Mouse (Mus musculus) forebrain, embryonic 12.5 days (tissue): ENCODE data around the gene Syngr4. TPM values are rescaled to one million over a fixed set of nuclear protein-coding genes. Genes with fewer than 3 reads are reported as not detected.

Source experiments
- ATAC-seq: fragments of 200-750 bp; cut with Nextera tagmentation; 2 replicates; pipeline ENCODE4 v1.8.0; 2017; ENCODE audit warnings: moderate TSS enrichment; ENCODE audit not compliant: low FRiP score
- H3K27ac ChIP-seq: fragments of 300-500 bp; sonication (generic); 2 replicates; pipeline ENCODE4 v1.5.1; 2016; ENCODE audit warnings: mild to moderate bottlenecking
- H3K27me3 ChIP-seq: fragments of 300-500 bp; sonication (generic); 2 replicates; pipeline ENCODE4 v1.6.1; 2016; ENCODE audit warnings: mild to moderate bottlenecking
- H3K36me3 ChIP-seq: fragments of 300-500 bp; sonication (generic); replicated peaks from 2 replicates; pipeline ENCODE4 v1.6.1; 2016; ENCODE audit warnings: mild to moderate bottlenecking
- H3K4me1 ChIP-seq: fragments of 300-500 bp; sonication (generic); 2 replicates; pipeline ENCODE4 v1.6.1; 2016
- H3K4me2 ChIP-seq: fragments of 300-500 bp; sonication (generic); 2 replicates; pipeline ENCODE4 v1.6.1; 2016; ENCODE audit warnings: mild to moderate bottlenecking, moderate library complexity
- H3K4me3 ChIP-seq: fragments of 300-500 bp; sonication (generic); replicated peaks from 2 replicates; pipeline ENCODE4 v1.5.1; 2016; ENCODE audit warnings: mild to moderate bottlenecking
- H3K9ac ChIP-seq: fragments of 300-500 bp; sonication (generic); 2 replicates; pipeline ENCODE4 v1.6.1; 2016; ENCODE audit warnings: mild to moderate bottlenecking
- H3K9me3 ChIP-seq: fragments of 300-500 bp; sonication (generic); 2 replicates; pipeline ENCODE4 v1.6.1; 2016
- WGBS: fragments of 180-500 bp; shearing (Covaris S2); methylation state at CpG from one replicate; pipeline ENCODE4 v1.1.7; 2016; 5-methylcytosine and 5-hydroxymethylcytosine counted together
- polyA plus RNA-seq: library from polyadenylated mRNA; unstranded; fragments of >200 nt; fragmentation: Nextera tagmentation; extraction: Ambion mirVana; gene quantifications from 2 replicates; pipeline ENCODE4 v1.2.1, GENCODE M21; 2016

Gene Syngr4
- polyA plus RNA-seq, 1 experiment from 2014 or later: 0.88 TPM

- H3K9ac ChIP-seq: no peak overlapping the region
- H3K4me1 ChIP-seq: peaks cover 20% of the 10 kb centered on the region
- H3K4me3 ChIP-seq: no peak overlapping the region
Observed at GRCm38 (mm10) chr7:45921950-45922600, 25.6 kb upstream of the Syngr4 start.

GRCm38 (mm10) chr7:45921242-45921621, 24.7 kb upstream of the Syngr4 start, which contains the start of gene Emp3:
Gene Emp3 (minus strand): TSS chr7:45921404.
- no peaks in the 10 kb centered on the region for H3K36me3 ChIP-seq
- whole genome bisulfite sequencing: 54% methylated on average over 9 of the region's 9 CpGs
- H3K27me3 ChIP-seq: peaks cover 16% of the 10 kb centered on the region; the same call in 1 of the 2 replicates
- H3K4me3 ChIP-seq: peak within 1 kb of the TSS; percentile 7; the same call in 1 of the 2 replicates
- H3K9me3 ChIP-seq: no peaks in the 10 kb centered on the region
- H3K4me1 ChIP-seq: peaks cover 29% of the 10 kb centered on the region
- no peak within 1 kb of the TSS for H3K9ac ChIP-seq
- H3K27ac ChIP-seq: peak within 1 kb of the TSS; percentile 78; the same call in 1 of the 2 replicates
- H3K4me2 ChIP-seq: 0 out of 2 replicates have a peak within 1 kb of the TSS, but pooled peaks have one; percentile 4
- ATAC-seq: no peak

More at GRCm38 (mm10) chr7:45921950-45922600, 25.6 kb upstream of the Syngr4 start:
- Histone ChIP-seq H3K36me3 (no peaks in the 10 kb centered on the region), H3K9me3 (no peaks in the 10 kb centered on the region), H3K27me3 (peaks cover 18% of the 10 kb centered on the region), H3K27ac (peak overlapping the region; percentile 78; the same call in 1 of the 2 replicates), H3K4me2 (peak overlapping the region; percentile 58)
- no peak for ATAC-seq
- WGBS: 88% methylated on average over 12 of the region's 12 CpGs

- Histone ChIP-seq H3K9ac (no peak overlapping the region), H3K36me3 (no peaks in the 10 kb centered on the region), H3K4me3 (peak overlapping the region; percentile 7; the same call in 1 of the 2 replicates), H3K27me3 (peaks cover 14% of the 10 kb centered on the region; the same call in 1 of the 2 replicates), H3K4me1 (peaks cover 34% of the 10 kb centered on the region), H3K27ac (no peak overlapping the region), H3K4me2 (0 out of 2 replicates have a peak overlapping the region, but pooled peaks have one; percentile 4), H3K9me3 (no peaks in the 10 kb centered on the region)
- WGBS: 59% methylated on average over 9 of the region's 9 CpGs
- ATAC-seq: no peak
Observed at GRCm38 (mm10) chr7:45920583-45921241, 24.2 kb upstream of the Syngr4 start.

GRCm38 (mm10) chr7:45919761-45920160, 23.2 kb upstream of the Syngr4 start:
- 0 out of 2 replicates have a peak overlapping the region, but pooled peaks have one; percentile 4 for H3K4me2 ChIP-seq
- H3K9me3 ChIP-seq: no peaks in the 10 kb centered on the region
- H3K36me3 ChIP-seq: no peaks in the 10 kb centered on the region
- H3K27ac ChIP-seq: no peak overlapping the region
- 83% methylated on average over 4 of the region's 4 CpGs for WGBS
- H3K27me3 ChIP-seq: peaks cover 14% of the 10 kb centered on the region; the same call in 1 of the 2 replicates
- H3K4me1 ChIP-seq: peaks cover 34% of the 10 kb centered on the region
- no peak overlapping the region for H3K9ac ChIP-seq
- H3K4me3 ChIP-seq: no peak overlapping the region
- ATAC-seq: no peak

- Histone ChIP-seq H3K27me3 (peaks cover 14% of the 10 kb centered on the region; the same call in 1 of the 2 replicates), H3K4me2 (no peak overlapping the region), H3K4me3 (no peak overlapping the region), H3K9me3 (no peaks in the 10 kb centered on the region), H3K9ac (no peak overlapping the region), H3K36me3 (no peaks in the 10 kb centered on the region), H3K4me1 (peaks cover 34% of the 10 kb centered on the region), H3K27ac (no peak overlapping the region)
- 58% methylated on average over 14 of the region's 14 CpGs for WGBS
- ATAC-seq: no peak
Observed at GRCm38 (mm10) chr7:45919083-45919671, 22.7 kb upstream of the Syngr4 start.

GRCm38 (mm10) chr7:45917926-45918325, 21.4 kb upstream of the Syngr4 start:
- H3K36me3 ChIP-seq: 0 out of 2 replicates have a peak, but pooled peaks cover 2% of the 10 kb centered on the region
- 91% methylated on average over 15 of the region's 15 CpGs for WGBS
- no peaks in the 10 kb centered on the region for H3K9me3 ChIP-seq
- peaks cover 29% of the 10 kb centered on the region for H3K4me1 ChIP-seq
- H3K4me3 ChIP-seq: no peak overlapping the region
- H3K4me2 ChIP-seq: no peak overlapping the region
- H3K27me3 ChIP-seq: peaks cover 14% of the 10 kb centered on the region; the same call in 1 of the 2 replicates
- no peak overlapping the region for H3K27ac ChIP-seq
- no peak overlapping the region for H3K9ac ChIP-seq
- ATAC-seq: no peak

GRCm38 (mm10) chr7:45917004-45917704, 20.6 kb upstream of the Syngr4 start:
- Histone ChIP-seq H3K4me1 (peaks cover 23% of the 10 kb centered on the region), H3K4me3 (peak overlapping the region; percentile 24; the same call in 1 of the 2 replicates), H3K27ac (peak overlapping the region; percentile 91), H3K36me3 (0 out of 2 replicates have a peak, but pooled peaks cover 2% of the 10 kb centered on the region), H3K4me2 (peak overlapping the region; percentile 50), H3K9ac (peak overlapping the region; percentile 26), H3K27me3 (peaks cover 12% of the 10 kb centered on the region; the same call in 1 of the 2 replicates), H3K9me3 (no peaks in the 10 kb centered on the region)
- no peak; the same call in none of the 2 replicates for ATAC-seq
- WGBS: 39% methylated on average over 13 of the region's 13 CpGs

- 0 out of 2 replicates have a peak, but pooled peaks cover 2% of the 10 kb centered on the region for H3K36me3 ChIP-seq
Observed at GRCm38 (mm10) chr7:45916056-45917003, 19.8 kb upstream of the Syngr4 start.

GRCm38 (mm10) chr7:45915011-45915410, 18.5 kb upstream of the Syngr4 start:
- 91% methylated on average over 5 of the region's 5 CpGs for WGBS
- no peak for ATAC-seq
- Histone ChIP-seq H3K4me2 (no peak overlapping the region), H3K27me3 (no peaks in the 10 kb centered on the region), H3K4me1 (peaks cover 23% of the 10 kb centered on the region), H3K36me3 (peaks cover 10% of the 10 kb centered on the region), H3K9me3 (no peaks in the 10 kb centered on the region), H3K4me3 (no peak overlapping the region), H3K27ac (no peak overlapping the region), H3K9ac (no peak overlapping the region)

More at GRCm38 (mm10) chr7:45916056-45917003, 19.8 kb upstream of the Syngr4 start:
- Histone ChIP-seq H3K9ac (peak overlapping the region; percentile 40), H3K27me3 (0 out of 2 replicates have a peak, but pooled peaks cover 8% of the 10 kb centered on the region), H3K27ac (peak overlapping the region; percentile 91), H3K4me1 (peaks cover 23% of the 10 kb centered on the region), H3K9me3 (no peaks in the 10 kb centered on the region), H3K4me2 (peak overlapping the region; percentile 50), H3K4me3 (peak overlapping the region; percentile 24)
- peak; percentile 90 for ATAC-seq
- WGBS: 33% methylated on average over 26 of the region's 26 CpGs

- peaks cover 19% of the 10 kb centered on the region for H3K36me3 ChIP-seq
- no peaks in the 10 kb centered on the region for H3K9me3 ChIP-seq
- no peak overlapping the region for H3K4me2 ChIP-seq
- ATAC-seq: no peak
- whole genome bisulfite sequencing: 88% methylated on average over 6 of the region's 6 CpGs
- no peak overlapping the region for H3K4me3 ChIP-seq
- no peak overlapping the region for H3K9ac ChIP-seq
- no peak overlapping the region for H3K27ac ChIP-seq
- peaks cover 23% of the 10 kb centered on the region for H3K4me1 ChIP-seq
- no peaks in the 10 kb centered on the region for H3K27me3 ChIP-seq
Observed at GRCm38 (mm10) chr7:45914067-45914466, 17.6 kb upstream of the Syngr4 start.

GRCm38 (mm10) chr7:45909145-45909544, 12.6 kb upstream of the Syngr4 start:
- Histone ChIP-seq H3K27me3 (no peaks in the 10 kb centered on the region), H3K36me3 (peaks cover 19% of the 10 kb centered on the region), H3K27ac (no peak overlapping the region), H3K9me3 (no peaks in the 10 kb centered on the region), H3K9ac (no peak overlapping the region), H3K4me2 (no peak overlapping the region), H3K4me1 (no peaks in the 10 kb centered on the region), H3K4me3 (no peak overlapping the region)
- 97% methylated on average over 16 of the region's 16 CpGs for WGBS
- no peak for ATAC-seq
